Mouse (Mus musculus) midbrain, embryonic 15.5 days (tissue): ENCODE results near the gene Katnbl1. TPM values are rescaled to one million over a fixed set of nuclear protein-coding genes. Genes with fewer than 3 reads are reported as not detected.
"Not testable (repeated sequence)": the region's sequence is repeated elsewhere in the genome, so short reads cannot be mapped to it uniquely, and the experiment has no call there.

Experiments
- ATAC-seq: fragments of 200-750 bp; cut with Nextera tagmentation; replicated peaks from 2 replicates; pipeline ENCODE4 v1.8.0; 2017; ENCODE audit warnings: moderate TSS enrichment
- H3K27ac ChIP-seq: fragments of 300-500 bp; sonication (generic); 2 replicates; pipeline ENCODE4 v1.5.1; 2015; ENCODE audit warnings: mild to moderate bottlenecking, inconsistent platforms
- H3K27me3 ChIP-seq: fragments of 300-500 bp; sonication (generic); replicated peaks from 2 replicates; pipeline ENCODE4 v1.6.1; 2015; ENCODE audit warnings: inconsistent platforms
- H3K36me3 ChIP-seq: fragments of 300-500 bp; sonication (generic); replicated peaks from 2 replicates; pipeline ENCODE4 v1.6.1; 2015; ENCODE audit warnings: inconsistent platforms
- H3K4me1 ChIP-seq: fragments of 300-500 bp; sonication (generic); 2 replicates; pipeline ENCODE4 v1.6.1; 2015; ENCODE audit warnings: inconsistent platforms
- H3K4me2 ChIP-seq: fragments of 300-500 bp; sonication (generic); 2 replicates; pipeline ENCODE4 v1.6.1; 2015; ENCODE audit warnings: inconsistent platforms, mild to moderate bottlenecking, moderate library complexity
- H3K4me3 ChIP-seq: fragments of 300-500 bp; sonication (generic); 2 replicates; pipeline ENCODE4 v1.5.1; 2015; ENCODE audit warnings: mild to moderate bottlenecking, inconsistent platforms
- H3K9ac ChIP-seq: fragments of 300-500 bp; sonication (generic); 2 replicates; pipeline ENCODE4 v1.6.1; 2015; ENCODE audit warnings: mild to moderate bottlenecking, inconsistent platforms
- H3K9me3 ChIP-seq: fragments of 300-500 bp; sonication (generic); 2 replicates; pipeline ENCODE4 v1.6.1; 2016; ENCODE audit warnings: inconsistent platforms
- WGBS: fragments of 180-500 bp; shearing (Covaris S2); methylation state at CpG from one replicate; pipeline ENCODE4 v1.1.7; 2015; ENCODE audit warnings: mixed read lengths; 5-methylcytosine and 5-hydroxymethylcytosine counted together
- polyA plus RNA-seq: library from polyadenylated mRNA; unstranded; fragments of >200 nt; fragmentation: Nextera tagmentation; extraction: Ambion mirVana; gene quantifications from 2 replicates; pipeline ENCODE4 v1.2.1, GENCODE M21; 2015

Katnbl1 gene
- polyA plus RNA-seq, 1 experiment from 2014 or later: 28.0 TPM

GRCm38 (mm10) chr2:112425308-112425707 is 46.3 kb downstream of the Katnbl1 start:
- Histone ChIP-seq H3K36me3 (no peaks in the 10 kb centered on the region), H3K4me1 (no peaks in the 10 kb centered on the region), H3K4me2 (no peak overlapping the region), H3K9ac (no peak overlapping the region), H3K4me3 (no peak overlapping the region), H3K9me3 (no peaks in the 10 kb centered on the region), H3K27me3 (no peaks in the 10 kb centered on the region), H3K27ac (no peak overlapping the region)
- WGBS: 71% methylated on average over 3 of the region's 3 CpGs
- ATAC-seq: no peak

GRCm38 (mm10) chr2:112428534-112428933 is 49.5 kb downstream of the Katnbl1 start:
- H3K9ac ChIP-seq, H3K36me3 ChIP-seq, ATAC-seq, H3K4me1 ChIP-seq, H3K4me3 ChIP-seq, H3K9me3 ChIP-seq, H3K27me3 ChIP-seq, H3K4me2 ChIP-seq, H3K27ac ChIP-seq: not testable (repeated sequence)
- 92% methylated on average over 3 of the region's 3 CpGs for WGBS

GRCm38 (mm10) chr2:112429665-112430064 is 50.7 kb downstream of the Katnbl1 start:
- no peaks in the 10 kb centered on the region for H3K36me3 ChIP-seq
- WGBS: 93% methylated on average over 4 of the region's 4 CpGs

GRCm38 (mm10) chr2:112430403-112430802 is 51.4 kb downstream of the Katnbl1 start:
- no peak overlapping the region for H3K4me2 ChIP-seq
- no peak for ATAC-seq

More at GRCm38 (mm10) chr2:112429665-112430064, 50.7 kb downstream of the Katnbl1 start:
- Histone ChIP-seq H3K4me2 (no peak overlapping the region), H3K4me3 (no peak overlapping the region), H3K9me3 (no peaks in the 10 kb centered on the region), H3K27ac (no peak overlapping the region), H3K27me3 (no peaks in the 10 kb centered on the region), H3K9ac (no peak overlapping the region), H3K4me1 (no peaks in the 10 kb centered on the region)
- ATAC-seq: no peak

GRCm38 (mm10) chr2:112432523-112432922 is 53.5 kb downstream of the Katnbl1 start:
- Histone ChIP-seq H3K9ac (no peak overlapping the region), H3K27ac (no peak overlapping the region), H3K4me3 (no peak overlapping the region), H3K4me1 (no peaks in the 10 kb centered on the region), H3K27me3 (no peaks in the 10 kb centered on the region), H3K4me2 (no peak overlapping the region), H3K36me3 (no peaks in the 10 kb centered on the region), H3K9me3 (no peaks in the 10 kb centered on the region)
- ATAC-seq: no peak
- 85% methylated on average over 2 of the region's 2 CpGs for WGBS

More at GRCm38 (mm10) chr2:112430403-112430802, 51.4 kb downstream of the Katnbl1 start:
- 82% methylated on average over 5 of the region's 5 CpGs for WGBS
- Histone ChIP-seq H3K4me3 (no peak overlapping the region), H3K27me3 (no peaks in the 10 kb centered on the region), H3K36me3 (no peaks in the 10 kb centered on the region), H3K27ac (no peak overlapping the region), H3K9ac (no peak overlapping the region), H3K9me3 (no peaks in the 10 kb centered on the region), H3K4me1 (no peaks in the 10 kb centered on the region)

GRCm38 (mm10) chr2:112433359-112433758 is 54.3 kb downstream of the Katnbl1 start:
- H3K4me1 ChIP-seq: no peaks in the 10 kb centered on the region
- no peaks in the 10 kb centered on the region for H3K9me3 ChIP-seq
- no peak overlapping the region for H3K4me2 ChIP-seq
- no peaks in the 10 kb centered on the region for H3K36me3 ChIP-seq
- H3K27me3 ChIP-seq: no peaks in the 10 kb centered on the region
- H3K9ac ChIP-seq: no peak overlapping the region
- H3K27ac ChIP-seq: no peak overlapping the region
- ATAC-seq: no peak
- 52% methylated on average over 2 of the region's 2 CpGs for WGBS
- no peak overlapping the region for H3K4me3 ChIP-seq

GRCm38 (mm10) chr2:112436292-112436691 is 57.3 kb downstream of the Katnbl1 start:
- H3K4me2 ChIP-seq: no peak overlapping the region
- WGBS: 81% methylated on average over 4 of the region's 4 CpGs
- H3K27ac ChIP-seq: no peak overlapping the region

GRCm38 (mm10) chr2:112437589-112437988 is 58.6 kb downstream of the Katnbl1 start:
- H3K4me2 ChIP-seq: no peak overlapping the region
- H3K27ac ChIP-seq: no peak overlapping the region
- no peaks in the 10 kb centered on the region for H3K9me3 ChIP-seq
- no peaks in the 10 kb centered on the region for H3K4me1 ChIP-seq
- H3K27me3 ChIP-seq: no peaks in the 10 kb centered on the region
- no peaks in the 10 kb centered on the region for H3K36me3 ChIP-seq
- no peak overlapping the region for H3K9ac ChIP-seq
- no peak for ATAC-seq
- no peak overlapping the region for H3K4me3 ChIP-seq
- 89% methylated on average over 2 of the region's 2 CpGs for WGBS

More at GRCm38 (mm10) chr2:112436292-112436691, 57.3 kb downstream of the Katnbl1 start:
- H3K4me3 ChIP-seq: no peak overlapping the region
- no peaks in the 10 kb centered on the region for H3K4me1 ChIP-seq
- H3K9me3 ChIP-seq: no peaks in the 10 kb centered on the region
- H3K36me3 ChIP-seq: no peaks in the 10 kb centered on the region
- ATAC-seq: no peak
- no peaks in the 10 kb centered on the region for H3K27me3 ChIP-seq
- no peak overlapping the region for H3K9ac ChIP-seq

- no peaks in the 10 kb centered on the region for H3K36me3 ChIP-seq
- H3K4me3 ChIP-seq: no peak overlapping the region
- no peaks in the 10 kb centered on the region for H3K9me3 ChIP-seq
- H3K27ac ChIP-seq: no peak overlapping the region
- WGBS: 70% methylated on average over 2 of the region's 2 CpGs
- H3K4me1 ChIP-seq: no peaks in the 10 kb centered on the region
- no peak for ATAC-seq
- H3K27me3 ChIP-seq: no peaks in the 10 kb centered on the region
- no peak overlapping the region for H3K9ac ChIP-seq
- H3K4me2 ChIP-seq: no peak overlapping the region
Observed at GRCm38 (mm10) chr2:112443491-112443890, 64.5 kb downstream of the Katnbl1 start.

- no peak overlapping the region for H3K4me2 ChIP-seq
- H3K4me3 ChIP-seq: no peak overlapping the region
- no peak overlapping the region for H3K27ac ChIP-seq
- H3K27me3 ChIP-seq: no peaks in the 10 kb centered on the region
- no peaks in the 10 kb centered on the region for H3K4me1 ChIP-seq
- no peaks in the 10 kb centered on the region for H3K36me3 ChIP-seq
- H3K9me3 ChIP-seq: no peaks in the 10 kb centered on the region
- H3K9ac ChIP-seq: no peak overlapping the region
- ATAC-seq: no peak
Observed at GRCm38 (mm10) chr2:112445511-112445910, 66.5 kb downstream of the Katnbl1 start.

- not testable (repeated sequence) for H3K36me3 ChIP-seq, ATAC-seq, H3K4me3 ChIP-seq, H3K4me2 ChIP-seq, H3K9ac ChIP-seq, H3K27me3 ChIP-seq, H3K9me3 ChIP-seq, H3K27ac ChIP-seq, H3K4me1 ChIP-seq
- WGBS: 74% methylated on average over 4 of the region's 4 CpGs
Observed at GRCm38 (mm10) chr2:112448046-112448445, 69.0 kb downstream of the Katnbl1 start.

GRCm38 (mm10) chr2:112448510-112449059 is 69.6 kb downstream of the Katnbl1 start:
- no peak for ATAC-seq
- no peaks in the 10 kb centered on the region for H3K4me1 ChIP-seq
- H3K27ac ChIP-seq: no peak overlapping the region
- H3K9ac ChIP-seq: no peak overlapping the region
- H3K4me3 ChIP-seq: no peak overlapping the region
- H3K4me2 ChIP-seq: no peak overlapping the region
- H3K36me3 ChIP-seq: no peaks in the 10 kb centered on the region
- H3K9me3 ChIP-seq: no peaks in the 10 kb centered on the region
- no peaks in the 10 kb centered on the region for H3K27me3 ChIP-seq

GRCm38 (mm10) chr2:112449597-112450296 is 70.7 kb downstream of the Katnbl1 start:
- ATAC-seq: no peak

More at GRCm38 (mm10) chr2:112449597-112450296, 70.7 kb downstream of the Katnbl1 start:
- no peak overlapping the region for H3K4me3 ChIP-seq
- H3K27ac ChIP-seq: no peak overlapping the region
- H3K36me3 ChIP-seq: no peaks in the 10 kb centered on the region
- H3K9me3 ChIP-seq: no peaks in the 10 kb centered on the region
- 34% methylated on average over 4 of the region's 4 CpGs for WGBS
- H3K4me1 ChIP-seq: peaks cover 4% of the 10 kb centered on the region
- H3K4me2 ChIP-seq: no peak overlapping the region
- H3K9ac ChIP-seq: no peak overlapping the region
- no peaks in the 10 kb centered on the region for H3K27me3 ChIP-seq
